In genomic region chr9:62974439-62974838, GRCm38 (mm10) we compare ENCODE assay signal across 9 mouse cellular contexts. TPM values are rescaled to one million over a fixed set of nuclear protein-coding genes. Genes with fewer than 3 reads are reported as not detected.
DNase-seq lines count a peak whose midpoint lies in the region; ATAC-seq and TF ChIP-seq lines count a peak whose summit lies in the region.
"Had no signal": no experiment of that assay in that cellular context is flagged by ENCODE, and none has a peak within 500 bp of the region (broad histone marks: within the 10 kb centered on the region; RNA-seq: fewer than 3 reads in every experiment).

No protein-coding gene starts in this region.

- H3K4me2 ChIP-seq in kidney, embryonic 14.5 days (replicated peaks; ENCODE audit: low read depth, low read length), result no peak overlapping the region
- no peak overlapping the region for H3K4me2 ChIP-seq in forebrain, embryonic 12.5 days
- no peak overlapping the region for H3K4me2 ChIP-seq in forebrain, embryonic 11.5 days (ENCODE audit: low read depth, low read length, severe bottlenecking)
- H3K4me2 ChIP-seq: embryonic facial prominence, embryonic 12.5 days had no signal

- H3K4me1 ChIP-seq in cerebellum, adult 2 months (ENCODE audit: control insufficient read depth, insufficient read depth, low read length), result peaks cover 8% of the 10 kb centered on the region
- H3K4me1 ChIP-seq in kidney, embryonic 14.5 days (ENCODE audit: control insufficient read depth, insufficient read depth, low read length), result peaks cover 5% of the 10 kb centered on the region
- H3K4me1 ChIP-seq in ES-Bruce4 (ENCODE audit: control insufficient read depth, insufficient read depth, low read length), result no peaks in the 10 kb centered on the region
- peaks cover 19% of the 10 kb centered on the region for H3K4me1 ChIP-seq in forebrain, embryonic 12.5 days
- H3K4me1 ChIP-seq in forebrain, embryonic 11.5 days (replicated peaks; ENCODE audit: control insufficient read depth, insufficient read depth, low read length), result peaks cover 3% of the 10 kb centered on the region; the same call in 1 of the 2 replicates

- no peak for DNase-seq in cerebellum, adult 2 months
- no peak for DNase-seq in cerebellum, adult 8-10 months
- peak; percentile 35 for DNase-seq in kidney, postnatal 10 days
- no peak for DNase-seq in forebrain, embryonic 11.5 days (ENCODE audit: low spot score)

- no peak overlapping the region for H3K9ac ChIP-seq in kidney, embryonic 14.5 days (ENCODE audit: low read depth, low read length)
- H3K9ac ChIP-seq in ES-Bruce4 (ENCODE audit: low read depth, poor library complexity, severe bottlenecking), result no peak overlapping the region
- H3K9ac ChIP-seq in forebrain, embryonic 12.5 days, result no peak overlapping the region
- no peak overlapping the region for H3K9ac ChIP-seq in forebrain, embryonic 11.5 days (ENCODE audit: low read length)
- H3K9ac ChIP-seq: embryonic facial prominence, embryonic 12.5 days had no signal

- no peak for TF ChIP-seq POLR2A in cerebellum, adult 2 months (IDR thresholded peaks at IDR 0.05; ENCODE audit: borderline replicate concordance, insufficient read depth, low read length)
- no peak for TF ChIP-seq POLR2A in ES-Bruce4 (IDR thresholded peaks at IDR 0.05; ENCODE audit: insufficient read depth, low read length)

- no peak for TF ChIP-seq EP300 in ES-Bruce4 (IDR thresholded peaks at IDR 0.05; ENCODE audit: insufficient read depth, low read depth, low read length)

- H3K27ac ChIP-seq in cerebellum, adult 2 months (ENCODE audit: insufficient read depth, low read length), result no peak overlapping the region
- no peak overlapping the region for H3K27ac ChIP-seq in kidney, embryonic 14.5 days (ENCODE audit: low read depth, low read length)
- H3K27ac ChIP-seq in ES-Bruce4 (ENCODE audit: insufficient read depth, low read length), result no peak overlapping the region
- H3K27ac ChIP-seq in forebrain, embryonic 12.5 days, result no peak overlapping the region
- no peak overlapping the region for H3K27ac ChIP-seq in forebrain, embryonic 11.5 days (ENCODE audit: low read depth, low read length)
- H3K27ac ChIP-seq: embryonic facial prominence, embryonic 12.5 days had no signal

- no peak for ATAC-seq in kidney, embryonic 14.5 days (ENCODE audit: low FRiP score, low TSS enrichment)
- ATAC-seq in megakaryocyte, adult 5-6 weeks (ENCODE audit: poor library complexity, severe bottlenecking), result peak; percentile 33; the same call in 1 of the 2 replicates
- no peak for ATAC-seq in forebrain, embryonic 12.5 days (ENCODE audit: low FRiP score)
- no peak for ATAC-seq in forebrain, embryonic 11.5 days (replicated peaks; ENCODE audit: low FRiP score)

- peak; percentile 30; the same call in 1 of the 2 replicates for TF ChIP-seq CTCF in cerebellum, adult 2 months (IDR thresholded peaks at IDR 0.05; ENCODE audit: borderline replicate concordance, insufficient read depth, low read depth, low read length)
- TF ChIP-seq CTCF in ES-Bruce4 (IDR thresholded peaks at IDR 0.05; ENCODE audit: low read depth, low read length), result peak; percentile 21

- no peak overlapping the region for H3K4me3 ChIP-seq in cerebellum, adult 2 months (replicated peaks; ENCODE audit: insufficient read depth, low read depth, low read length)
- H3K4me3 ChIP-seq in kidney, embryonic 14.5 days (ENCODE audit: low read length), result no peak overlapping the region
- H3K4me3 ChIP-seq in ES-Bruce4 (ENCODE audit: low read depth, low read length), result no peak overlapping the region
- no peak overlapping the region for H3K4me3 ChIP-seq in forebrain, embryonic 12.5 days (replicated peaks)
- no peak overlapping the region for H3K4me3 ChIP-seq in forebrain, embryonic 11.5 days (ENCODE audit: low read depth, low read length)
- H3K4me3 ChIP-seq: embryonic facial prominence, embryonic 12.5 days had no signal

- no peaks in the 10 kb centered on the region for H3K27me3 ChIP-seq in cerebellum, adult 2 months (ENCODE audit: control insufficient read depth, insufficient read depth, low read length)
- H3K27me3 ChIP-seq in kidney, embryonic 14.5 days (ENCODE audit: control insufficient read depth, insufficient read depth, low read length), result no peaks in the 10 kb centered on the region
- no peaks in the 10 kb centered on the region for H3K27me3 ChIP-seq in ES-Bruce4 (ENCODE audit: control insufficient read depth, insufficient read depth, low read length, poor library complexity, severe bottlenecking)
- no peaks in the 10 kb centered on the region for H3K27me3 ChIP-seq in forebrain, embryonic 12.5 days
- no peaks in the 10 kb centered on the region for H3K27me3 ChIP-seq in forebrain, embryonic 11.5 days (ENCODE audit: control insufficient read depth, insufficient read depth, low read length)
- H3K27me3 ChIP-seq: embryonic facial prominence, embryonic 12.5 days had no signal

- H3K36me3 ChIP-seq in kidney, embryonic 14.5 days (ENCODE audit: control insufficient read depth, insufficient read depth, low read length), result no peaks in the 10 kb centered on the region
- H3K36me3 ChIP-seq in ES-Bruce4 (ENCODE audit: control insufficient read depth, insufficient read depth, low read length, poor library complexity, severe bottlenecking), result no peaks in the 10 kb centered on the region
- no peaks in the 10 kb centered on the region for H3K36me3 ChIP-seq in forebrain, embryonic 12.5 days (replicated peaks)
- no peaks in the 10 kb centered on the region for H3K36me3 ChIP-seq in forebrain, embryonic 11.5 days (ENCODE audit: control insufficient read depth, insufficient read depth, low read length)
- H3K36me3 ChIP-seq: embryonic facial prominence, embryonic 12.5 days had no signal

- 95% methylated on average over 2 of the region's 2 CpGs for WGBS in cerebellum, adult 2 months
- 95% methylated on average over 2 of the region's 2 CpGs for WGBS in kidney, embryonic 14.5 days
- 100% methylated on average over 2 of the region's 2 CpGs for WGBS in forebrain, embryonic 12.5 days
- 99% methylated on average over 2 of the region's 2 CpGs for WGBS in forebrain, embryonic 11.5 days

- no peaks in the 10 kb centered on the region for H3K9me3 ChIP-seq in kidney, embryonic 14.5 days (ENCODE audit: control insufficient read depth, low read length)
- H3K9me3 ChIP-seq in ES-Bruce4 (replicated peaks; ENCODE audit: control insufficient read depth, insufficient read depth, low read length, poor library complexity, severe bottlenecking), result no peaks in the 10 kb centered on the region
- H3K9me3 ChIP-seq in forebrain, embryonic 12.5 days, result no peaks in the 10 kb centered on the region
- H3K9me3 ChIP-seq in forebrain, embryonic 11.5 days (ENCODE audit: control insufficient read depth, low read length), result no peaks in the 10 kb centered on the region
- H3K9me3 ChIP-seq: embryonic facial prominence, embryonic 12.5 days had no signal

RNA-seq across cellular contexts. Expression of gene Pias1, which starts 13.3 kb away (rescaled TPM):
- 26.8 and 28.5 TPM in 2 replicates for polyA plus RNA-seq in cerebellum, adult 2 months (2012; rRNA removed)
- polyA plus RNA-seq in kidney, embryonic 14.5 days (2014; fragmentation: Nextera tagmentation; extraction: Ambion mirVana), result 61.8 and 64.8 TPM in 2 replicates
- polyA plus RNA-seq in ES-Bruce4 (2011; ENCODE audit: insufficient read depth, insufficient read length, low read depth, missing spikeins), result 63.8 and 63.9 TPM in 2 replicates
- total RNA-seq in megakaryocyte, adult 5-6 weeks (2015), result 92.7 and 96.1 TPM in 2 replicates
- 43.3 and 47.9 TPM in 2 replicates for total RNA-seq in megakaryocyte, adult 5-6 weeks (2017)
- polyA plus RNA-seq in forebrain, embryonic 12.5 days (2016; fragmentation: Nextera tagmentation; extraction: Ambion mirVana), result 63.2 and 67.9 TPM in 2 replicates
- 60.0 and 63.2 TPM in 2 replicates for polyA plus RNA-seq in forebrain, embryonic 11.5 days (2014; fragmentation: Nextera tagmentation; extraction: Ambion mirVana)
